Mouse (Mus musculus) stomach, embryonic 16.5 days (tissue): ENCODE measurements at regions not wholly inside any gene's neighbourhood (a gene's known extent, or its start where the extent isn't known, plus 50 kb on each side); places are given as distances from the start of the nearest gene placed in this dataset.

Experiments used
- ATAC-seq: fragments of 200-750 bp; cut with Nextera tagmentation; 2 replicates; pipeline ENCODE4 v1.8.0; 2017; ENCODE audit warnings: moderate number of reproducible peaks, moderate TSS enrichment; ENCODE audit not compliant: insufficient read depth, low FRiP score
- H3K27ac ChIP-seq: fragments of 300-500 bp; sonication (generic); 2 replicates; pipeline ENCODE4 v1.5.1; 2014; ENCODE audit warnings: low read length
- H3K27me3 ChIP-seq: fragments of 300-500 bp; sonication (generic); 2 replicates; pipeline ENCODE4 v1.6.1; 2014; ENCODE audit warnings: low read length, control low read depth, mixed read lengths; ENCODE audit not compliant: control insufficient read depth, insufficient read depth
- H3K36me3 ChIP-seq: fragments of 300-500 bp; sonication (generic); 2 replicates; pipeline ENCODE4 v1.6.1; 2014; ENCODE audit warnings: low read length; ENCODE audit not compliant: control insufficient read depth, insufficient read depth
- H3K4me1 ChIP-seq: fragments of 300-500 bp; sonication (generic); 2 replicates; pipeline ENCODE4 v1.6.1; 2014; ENCODE audit warnings: low read length, control low read depth, mixed read lengths; ENCODE audit not compliant: control insufficient read depth, insufficient read depth
- H3K4me2 ChIP-seq: fragments of 300-500 bp; sonication (generic); 2 replicates; pipeline ENCODE4 v1.6.1; 2014; ENCODE audit warnings: low read depth, low read length, mixed read lengths
- H3K4me3 ChIP-seq: fragments of 300-500 bp; sonication (generic); replicated peaks from 2 replicates; pipeline ENCODE4 v1.5.1; 2014; ENCODE audit warnings: mild to moderate bottlenecking, low read length
- H3K9ac ChIP-seq: fragments of 300-500 bp; sonication (generic); 2 replicates; pipeline ENCODE4 v1.6.1; 2014; ENCODE audit warnings: low read length
- H3K9me3 ChIP-seq: fragments of 300-500 bp; sonication (generic); replicated peaks from 2 replicates; pipeline ENCODE4 v1.6.1; 2016; ENCODE audit warnings: low read length, control low read depth; ENCODE audit not compliant: control insufficient read depth
- WGBS: fragments of 180-500 bp; shearing (Covaris S2); extraction: QIAGEN DNeasy Blood & Tissue Kit; methylation state at CpG from one replicate; pipeline ENCODE4 v1.1.7; 2014; 5-methylcytosine and 5-hydroxymethylcytosine counted together

DNA sequence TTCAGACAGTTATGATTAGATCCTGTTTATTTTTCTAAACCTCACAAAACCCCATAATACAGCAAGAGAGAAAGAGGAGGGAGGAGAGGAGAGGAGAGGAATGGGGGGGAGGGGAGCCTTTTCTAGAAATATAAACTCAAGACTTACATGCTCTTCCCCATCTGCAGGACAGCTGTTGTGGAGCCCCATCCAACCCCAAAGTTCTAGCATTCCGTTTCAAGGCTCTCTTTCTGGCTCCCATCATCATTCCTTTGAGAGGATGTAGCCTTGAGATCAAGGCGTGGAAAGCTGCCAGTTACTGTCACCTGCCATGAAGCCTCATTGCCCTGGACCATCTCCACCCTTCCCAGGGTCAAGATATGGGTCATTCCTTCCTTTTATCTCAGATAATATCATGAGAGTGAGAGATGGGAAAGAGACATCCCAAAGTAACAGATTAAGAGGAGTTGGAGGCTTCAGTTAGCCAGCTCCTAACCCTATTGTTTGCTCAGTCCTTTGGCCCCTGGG, 70.8 kb upstream of the Cdon start:
- Histone ChIP-seq H3K27ac (no peak overlapping the region), H3K9me3 (no peaks in the 10 kb centered on the region), H3K27me3 (no peaks in the 10 kb centered on the region), H3K4me2 (no peak overlapping the region), H3K36me3 (no peaks in the 10 kb centered on the region), H3K4me3 (no peak overlapping the region), H3K4me1 (peaks cover 15% of the 10 kb centered on the region), H3K9ac (no peak overlapping the region)
- ATAC-seq = no peak
- WGBS = 62% methylated on average over 2 of the region's 2 CpGs

DNA sequence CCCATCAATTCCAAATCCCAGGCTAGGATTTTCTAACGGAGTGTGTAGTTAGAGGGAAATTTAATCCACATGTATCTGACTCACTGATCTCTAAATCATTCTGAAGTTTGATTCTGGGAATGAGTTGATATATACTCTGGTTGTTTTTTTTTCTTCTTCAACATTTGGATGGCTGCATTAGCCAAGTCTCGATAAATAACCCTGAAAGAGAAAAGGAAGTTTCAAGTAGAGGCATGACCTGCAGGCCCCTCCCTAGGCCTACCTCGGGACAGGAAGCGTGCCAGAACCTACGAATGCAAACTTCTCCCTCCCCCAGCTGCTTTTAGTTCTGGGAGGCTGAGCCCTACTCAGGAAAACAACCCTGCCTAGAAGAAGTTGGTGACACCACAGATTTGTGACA, 69.4 kb upstream of the Cdon start:
- Histone ChIP-seq H3K4me1 (peaks cover 4% of the 10 kb centered on the region; the same call in 1 of the 2 replicates), H3K4me3 (no peak overlapping the region), H3K4me2 (no peak overlapping the region), H3K27ac (no peak overlapping the region), H3K9me3 (no peaks in the 10 kb centered on the region), H3K27me3 (no peaks in the 10 kb centered on the region), H3K9ac (no peak overlapping the region), H3K36me3 (no peaks in the 10 kb centered on the region)
- 41% methylated on average over 5 of the region's 5 CpGs for whole genome bisulfite sequencing
- ATAC-seq = no peak

DNA sequence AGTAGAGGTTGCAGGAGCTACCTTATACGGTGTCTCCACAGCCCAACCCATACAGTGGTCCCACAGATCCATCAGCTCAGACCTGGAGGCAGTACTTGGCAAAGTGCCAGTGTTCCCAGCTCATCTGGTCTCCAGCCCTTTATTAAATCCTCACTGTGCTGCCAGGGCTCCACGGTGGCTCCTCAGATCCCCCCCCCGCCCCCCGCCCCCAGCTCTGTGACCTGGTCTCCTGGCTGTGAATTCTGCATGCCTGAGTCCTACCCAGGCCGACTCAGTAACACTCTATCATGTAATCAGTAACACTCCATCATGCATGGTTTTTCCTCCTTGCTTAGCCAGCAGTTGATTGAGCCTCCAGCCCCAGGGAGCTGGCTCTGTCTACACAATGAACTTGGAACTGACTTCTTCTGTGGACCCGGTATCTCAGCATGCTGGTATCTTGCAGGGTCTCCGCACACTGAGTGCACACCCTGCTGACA, 66.2 kb upstream of the Cdon start:
- no peak overlapping the region for H3K9ac ChIP-seq
- H3K4me3 ChIP-seq = no peak overlapping the region
- H3K27me3 ChIP-seq = no peaks in the 10 kb centered on the region
- no peak overlapping the region for H3K4me2 ChIP-seq
- WGBS = 43% methylated on average over 7 of the region's 7 CpGs
- H3K9me3 ChIP-seq = no peaks in the 10 kb centered on the region
- H3K36me3 ChIP-seq = no peaks in the 10 kb centered on the region
- H3K27ac ChIP-seq = no peak overlapping the region
- H3K4me1 ChIP-seq = peaks cover 7% of the 10 kb centered on the region; the same call in 1 of the 2 replicates
- peak; percentile 83; the same call in 1 of the 2 replicates for ATAC-seq

DNA sequence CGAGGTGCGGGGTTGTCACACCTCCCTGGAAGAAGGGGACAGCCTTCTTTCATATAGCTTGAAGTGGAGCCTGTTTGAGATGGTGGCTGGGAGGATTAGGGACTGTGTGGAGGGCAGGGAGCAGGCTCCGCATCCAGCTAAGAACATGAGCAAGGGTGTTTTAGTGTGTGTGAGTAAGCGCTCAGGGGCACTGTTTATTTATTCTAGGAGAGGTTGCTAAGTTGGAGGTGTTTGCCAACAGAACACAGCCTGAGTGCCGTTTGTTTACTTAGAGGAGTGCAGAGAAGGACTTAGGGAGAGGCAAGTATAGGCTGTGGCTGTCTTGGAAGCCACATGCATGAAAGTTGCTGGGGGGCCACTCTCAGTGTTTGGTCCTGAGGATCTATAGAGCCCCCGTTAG, 61.2 kb upstream of the Cdon start:
- Histone ChIP-seq H3K9me3 (no peaks in the 10 kb centered on the region), H3K27me3 (no peaks in the 10 kb centered on the region), H3K9ac (no peak overlapping the region), H3K4me2 (no peak overlapping the region), H3K4me1 (peaks cover 21% of the 10 kb centered on the region), H3K27ac (peak overlapping the region; percentile 61), H3K4me3 (no peak overlapping the region), H3K36me3 (no peaks in the 10 kb centered on the region)
- 28% methylated on average over 6 of the region's 6 CpGs for WGBS
- ATAC-seq = peak; percentile 18; the same call in 1 of the 2 replicates

DNA sequence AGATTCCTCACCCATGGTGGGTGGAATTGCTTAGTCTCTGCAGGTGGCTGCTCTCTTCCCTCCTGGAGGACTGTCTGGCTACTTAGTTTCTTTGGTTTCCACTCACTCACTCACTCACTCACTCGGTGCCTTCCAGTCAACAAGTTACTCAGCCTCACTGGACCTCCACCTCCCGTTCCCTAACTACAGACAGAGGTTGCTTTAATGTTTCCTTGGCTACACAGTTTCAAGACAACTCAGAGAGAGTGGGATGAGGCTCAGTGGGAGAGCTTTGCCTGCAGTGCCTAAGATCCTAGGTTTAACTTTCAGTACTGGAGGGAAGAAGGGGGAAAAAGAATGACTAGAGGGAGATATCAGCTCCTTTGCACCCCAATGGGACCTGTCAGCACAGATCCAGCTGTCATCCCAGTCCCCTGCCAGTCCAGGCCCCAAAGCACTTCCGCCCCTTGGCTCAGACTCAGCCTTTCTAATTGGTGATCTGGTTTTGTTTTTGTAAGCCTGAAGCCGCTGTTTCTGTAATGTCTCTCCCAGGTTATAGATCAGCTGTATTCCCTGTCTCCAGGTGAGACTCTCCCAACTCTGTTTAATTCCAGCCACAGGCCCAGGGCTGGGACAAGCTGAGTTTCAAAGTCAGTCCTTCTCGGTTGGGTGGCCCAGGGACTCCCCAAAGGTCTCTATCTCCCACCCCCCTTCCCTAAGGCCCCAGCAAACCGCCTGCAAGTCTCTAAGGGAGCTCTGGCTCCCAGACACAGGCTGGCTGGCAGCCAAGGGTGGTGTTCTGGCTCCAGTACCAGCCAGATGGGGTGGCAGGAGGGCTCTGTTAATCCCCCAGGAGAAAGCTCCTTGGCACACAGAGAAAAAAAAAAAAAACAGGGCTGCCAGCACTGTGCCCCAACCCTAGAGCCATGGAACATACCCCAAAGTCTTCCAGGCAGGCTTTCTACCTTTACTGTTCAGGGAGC, 60.5 kb upstream of the Cdon start:
- WGBS = 26% methylated on average over 6 of the region's 6 CpGs
- H3K9ac ChIP-seq = no peak overlapping the region
- H3K9me3 ChIP-seq = no peaks in the 10 kb centered on the region
- H3K27me3 ChIP-seq = no peaks in the 10 kb centered on the region
- H3K4me3 ChIP-seq = no peak overlapping the region
- peak overlapping the region; percentile 61 for H3K27ac ChIP-seq
- ATAC-seq = peak; percentile 68; the same call in 1 of the 2 replicates
- H3K36me3 ChIP-seq = no peaks in the 10 kb centered on the region
- no peak overlapping the region for H3K4me2 ChIP-seq
- peaks cover 18% of the 10 kb centered on the region for H3K4me1 ChIP-seq

DNA sequence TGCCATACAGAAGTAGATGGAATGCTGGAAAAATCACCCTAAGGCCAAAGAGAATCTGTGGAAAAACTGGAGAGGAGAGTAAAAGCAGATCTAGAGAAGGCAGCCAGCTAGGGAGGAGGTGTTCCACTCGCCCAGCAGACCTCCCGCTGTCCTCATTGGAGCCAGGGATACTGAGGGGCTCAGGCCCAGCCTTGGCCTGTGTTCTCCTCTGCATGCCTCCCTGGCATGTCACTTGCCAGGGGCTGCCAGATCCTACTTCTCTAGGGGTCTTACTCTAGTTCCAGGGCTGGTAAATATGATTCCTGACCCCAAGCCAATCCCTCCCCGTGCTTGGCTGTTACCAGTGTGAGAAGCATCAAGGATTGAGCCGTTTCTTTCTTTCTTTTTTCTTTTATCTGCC, 59.5 kb upstream of the Cdon start:
- 45% methylated on average over 4 of the region's 4 CpGs for WGBS
- Histone ChIP-seq H3K4me1 (peaks cover 18% of the 10 kb centered on the region), H3K9me3 (no peaks in the 10 kb centered on the region), H3K4me2 (no peak overlapping the region), H3K27me3 (no peaks in the 10 kb centered on the region), H3K9ac (no peak overlapping the region), H3K4me3 (no peak overlapping the region), H3K36me3 (no peaks in the 10 kb centered on the region), H3K27ac (peak overlapping the region; percentile 61; the same call in 1 of the 2 replicates)
- no peak for ATAC-seq

DNA sequence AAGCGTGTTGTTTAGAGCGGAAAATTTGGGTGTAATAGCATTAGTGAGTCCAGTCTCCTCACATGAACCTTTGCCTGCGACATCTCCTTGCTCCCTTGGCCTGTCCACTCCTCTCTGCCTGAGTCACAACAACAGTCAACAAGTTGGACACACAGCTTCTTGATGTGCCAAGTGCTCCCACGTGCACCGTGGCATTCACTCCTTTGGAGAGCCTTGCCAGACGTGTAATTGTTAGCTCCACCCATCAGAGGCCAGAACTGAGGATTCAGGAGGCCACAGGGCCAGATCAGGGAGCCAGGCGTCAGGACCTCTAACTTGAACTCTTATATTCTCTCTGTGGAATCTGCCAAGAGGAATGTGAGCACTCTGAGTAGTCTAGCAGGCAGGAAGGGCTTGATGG, 58.7 kb upstream of the Cdon start:
- Histone ChIP-seq H3K27ac (peak overlapping the region; percentile 35; the same call in 1 of the 2 replicates), H3K4me3 (no peak overlapping the region), H3K9me3 (no peaks in the 10 kb centered on the region), H3K27me3 (no peaks in the 10 kb centered on the region), H3K4me2 (no peak overlapping the region), H3K36me3 (no peaks in the 10 kb centered on the region), H3K4me1 (peaks cover 18% of the 10 kb centered on the region), H3K9ac (no peak overlapping the region)
- no peak for ATAC-seq
- WGBS = 63% methylated on average over 7 of the region's 7 CpGs

DNA sequence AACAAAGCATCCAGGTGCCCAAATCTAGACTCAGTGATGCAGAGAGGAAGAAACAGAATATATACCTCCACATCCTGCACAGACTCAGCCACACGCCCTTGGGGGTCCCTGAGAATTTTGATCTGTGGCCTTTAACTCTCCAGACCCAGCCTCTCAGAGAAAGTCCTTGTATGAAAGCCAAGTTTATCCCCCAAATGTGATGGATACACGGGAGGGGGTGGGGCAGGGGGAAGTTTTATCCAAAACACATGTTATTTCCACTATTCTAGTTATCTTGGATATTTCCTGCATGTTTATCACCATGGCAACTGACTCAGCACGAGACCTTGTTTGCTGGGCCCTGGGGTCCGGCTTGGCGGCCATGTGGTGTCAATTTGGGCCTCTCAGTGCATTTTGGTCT, 57.8 kb upstream of the Cdon start:
- no peak overlapping the region for H3K9ac ChIP-seq
- no peak overlapping the region for H3K4me2 ChIP-seq
- H3K4me1 ChIP-seq = peaks cover 18% of the 10 kb centered on the region
- H3K27me3 ChIP-seq = no peaks in the 10 kb centered on the region
- H3K36me3 ChIP-seq = no peaks in the 10 kb centered on the region
- H3K4me3 ChIP-seq = no peak overlapping the region
- no peaks in the 10 kb centered on the region for H3K9me3 ChIP-seq
- 65% methylated on average over 5 of the region's 5 CpGs for WGBS
- no peak overlapping the region for H3K27ac ChIP-seq
- no peak for ATAC-seq

DNA sequence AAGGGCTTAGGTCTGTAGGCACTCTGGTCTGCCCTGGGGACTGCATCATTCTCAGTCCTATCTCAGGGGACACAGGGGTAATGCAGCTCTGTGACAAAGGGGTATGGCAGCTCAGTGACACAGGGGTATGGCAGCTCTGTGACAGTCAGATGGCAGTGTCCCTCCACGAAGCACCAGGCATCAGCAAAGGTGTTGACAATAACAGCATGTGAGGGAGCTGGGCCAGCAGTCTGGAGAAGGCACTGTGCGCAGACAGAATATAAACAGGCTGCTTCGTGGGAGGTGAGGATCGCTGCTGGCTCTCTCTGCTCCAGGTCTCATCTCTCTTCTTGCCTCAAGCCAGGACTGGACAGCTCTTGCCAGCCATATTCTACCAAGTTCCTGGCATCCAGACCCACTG, 57.0 kb upstream of the Cdon start:
- ATAC-seq = no peak
- H3K4me3 ChIP-seq = no peak overlapping the region
- H3K27ac ChIP-seq = no peak overlapping the region
- no peak overlapping the region for H3K4me2 ChIP-seq
- H3K9ac ChIP-seq = no peak overlapping the region
- WGBS = 48% methylated on average over 4 of the region's 4 CpGs
- no peaks in the 10 kb centered on the region for H3K9me3 ChIP-seq
- no peaks in the 10 kb centered on the region for H3K36me3 ChIP-seq
- peaks cover 18% of the 10 kb centered on the region for H3K4me1 ChIP-seq
- H3K27me3 ChIP-seq = no peaks in the 10 kb centered on the region
